Mouse (Mus musculus) skeletal muscle tissue, adult 2 months (tissue): ENCODE measurements around the gene Lmna.

Source experiments
- DNase-seq: peaks from one replicate; pipeline ENCODE4 v3.0.0-alpha.2; 2012; ENCODE audit warnings: low read depth, low spot score

Gene Lmna

DNA sequence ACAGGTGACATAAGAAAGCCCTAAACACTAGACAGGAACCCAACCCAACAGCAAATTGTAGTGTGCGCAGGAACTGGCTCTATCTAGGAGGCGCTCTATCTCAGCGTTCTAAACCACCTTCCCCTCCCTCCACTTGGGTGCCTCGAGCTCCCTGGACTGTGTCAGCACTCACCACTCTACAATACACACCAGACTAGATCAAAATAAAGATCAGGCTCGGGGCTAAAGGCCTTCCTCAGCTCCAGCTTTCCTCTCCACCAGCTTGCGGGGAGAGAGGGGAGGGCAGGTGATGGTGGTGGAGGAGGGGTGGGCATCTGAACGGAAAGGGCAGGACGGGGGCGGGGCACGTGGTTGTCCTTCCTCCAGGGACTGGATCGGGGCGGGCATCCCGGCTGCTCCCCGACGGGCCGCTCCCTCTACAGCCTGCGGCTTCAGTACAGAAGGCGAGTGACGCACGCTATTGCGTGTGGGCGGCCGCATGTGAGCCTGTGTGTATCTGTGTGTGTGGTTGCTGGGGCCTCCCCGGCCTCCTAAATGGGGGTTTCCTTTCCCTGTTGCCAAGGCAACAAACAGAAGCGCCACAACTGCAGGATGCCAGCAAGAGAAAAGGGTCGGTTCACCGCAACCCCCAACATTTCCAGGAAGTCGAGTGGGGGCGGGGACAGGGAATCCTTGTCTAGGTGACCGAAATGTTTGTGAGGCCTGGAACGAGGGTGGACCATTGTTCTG lies at the start of gene Lmna:
Lmna (minus strand) TSS at position 265 of the 729 bp plus-strand sequence.
- peak; percentile 92 for DNase-seq

GRCm38 (mm10) chr3:88556616-88557015 lies 46.9 kb upstream of the Lmna start:
- DNase-seq: no peak

DNA sequence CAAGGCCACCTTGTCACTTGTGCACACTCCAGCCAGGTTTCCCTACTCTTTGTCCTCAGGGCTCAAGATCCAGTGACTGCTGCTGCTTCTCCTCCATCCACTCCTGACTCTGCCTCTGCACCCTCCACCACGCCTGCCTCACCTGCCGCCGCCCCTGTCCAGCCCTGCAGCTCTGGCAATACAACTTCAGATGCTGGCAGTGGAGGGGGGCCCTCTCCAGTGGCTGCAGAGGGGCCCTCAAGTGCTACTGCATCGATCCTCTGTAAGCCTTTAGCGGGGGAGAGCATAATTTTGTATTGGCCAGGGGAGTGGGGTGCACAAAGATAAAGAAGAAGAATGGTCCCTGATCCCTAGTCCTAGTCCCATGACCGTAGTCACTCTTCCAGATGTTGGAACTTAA lies 46.0 kb upstream of the Lmna start:
- DNase-seq: no peak

DNA sequence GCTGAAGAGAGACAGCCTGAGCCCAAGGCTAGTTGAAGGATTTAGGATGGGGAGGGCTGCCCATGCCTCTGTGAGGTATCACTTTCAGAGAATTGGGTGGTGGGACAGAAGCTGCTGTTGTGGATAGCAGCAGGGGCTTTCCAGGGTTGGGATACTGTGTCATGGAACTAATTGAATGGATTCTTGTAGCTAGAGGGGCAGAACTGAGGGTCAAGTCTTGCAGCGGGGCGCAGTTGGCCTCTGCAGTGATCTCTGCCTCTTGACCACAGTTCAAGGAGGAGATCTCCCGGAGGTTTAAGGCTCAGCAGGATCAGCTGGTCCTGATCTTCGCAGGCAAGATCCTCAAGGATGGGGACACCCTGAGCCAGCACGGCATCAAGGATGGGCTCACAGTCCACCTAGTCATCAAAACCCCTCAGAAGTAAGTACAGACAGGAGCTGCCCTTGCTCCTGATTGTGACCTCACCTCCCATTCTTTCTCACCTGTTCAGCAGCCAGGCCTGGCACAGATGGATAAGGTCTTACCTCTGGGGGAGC lies 45.4 kb upstream of the Lmna start:
- no peak for DNase-seq

DNA sequence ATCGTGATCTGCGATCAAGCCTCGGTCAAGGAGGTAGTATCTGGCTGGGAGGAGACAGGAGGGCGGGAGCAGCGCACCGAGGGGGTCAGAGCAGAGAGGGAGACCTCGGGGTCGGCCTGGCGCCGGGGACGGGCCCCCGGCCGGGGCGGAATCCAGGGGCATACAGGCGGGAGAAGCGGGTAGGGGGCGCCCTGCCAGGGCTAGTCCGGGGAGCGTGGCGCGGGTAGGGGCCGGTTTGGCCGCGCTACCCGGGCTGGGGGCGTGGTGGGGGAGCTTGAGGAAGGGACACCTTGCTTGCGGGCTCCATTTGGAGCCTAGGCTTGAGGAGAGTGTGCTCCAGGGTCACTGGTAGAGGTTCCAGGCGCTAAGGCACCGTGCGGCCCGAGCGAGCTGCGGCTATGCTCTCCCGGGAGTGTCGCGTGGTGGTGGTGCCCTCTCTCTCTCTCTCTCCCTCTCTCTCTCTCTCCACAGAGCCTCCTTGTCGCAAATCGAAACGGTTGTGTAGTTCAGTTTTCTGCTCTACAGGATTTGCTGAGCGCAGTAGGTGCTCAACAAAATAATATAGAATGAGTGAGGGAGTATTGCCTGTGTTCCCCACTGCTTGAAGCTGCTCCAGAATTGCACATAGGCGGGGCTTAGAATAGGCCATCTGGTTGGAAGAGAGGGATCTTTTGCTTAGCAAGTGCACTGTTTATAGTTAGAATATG lies 44.3 kb upstream of the Lmna start:
- no peak for DNase-seq

DNA sequence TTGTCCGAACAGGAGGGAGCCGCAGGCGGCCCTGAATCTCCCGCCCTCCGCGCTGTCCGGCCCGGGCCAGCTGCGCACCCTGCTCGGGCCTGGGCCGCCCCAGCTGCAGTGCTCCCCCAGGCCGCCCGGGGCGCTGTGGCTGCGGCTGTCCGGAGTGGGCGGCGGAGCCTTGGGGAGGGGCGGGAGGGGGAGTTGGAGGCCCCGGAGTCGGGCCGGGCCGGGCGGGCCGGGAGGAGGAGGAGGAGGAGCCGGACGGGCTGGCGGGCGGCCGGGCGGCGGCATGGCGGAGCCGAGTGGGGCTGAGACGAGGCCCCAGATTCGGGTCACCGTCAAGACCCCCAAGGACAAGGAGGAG lies 43.7 kb upstream of the Lmna start, which contains the start of gene Ubqln4:
Ubqln4 (plus strand) TSS at position 234 of the 355 bp plus-strand sequence.
- peak; percentile 88 for DNase-seq

DNA sequence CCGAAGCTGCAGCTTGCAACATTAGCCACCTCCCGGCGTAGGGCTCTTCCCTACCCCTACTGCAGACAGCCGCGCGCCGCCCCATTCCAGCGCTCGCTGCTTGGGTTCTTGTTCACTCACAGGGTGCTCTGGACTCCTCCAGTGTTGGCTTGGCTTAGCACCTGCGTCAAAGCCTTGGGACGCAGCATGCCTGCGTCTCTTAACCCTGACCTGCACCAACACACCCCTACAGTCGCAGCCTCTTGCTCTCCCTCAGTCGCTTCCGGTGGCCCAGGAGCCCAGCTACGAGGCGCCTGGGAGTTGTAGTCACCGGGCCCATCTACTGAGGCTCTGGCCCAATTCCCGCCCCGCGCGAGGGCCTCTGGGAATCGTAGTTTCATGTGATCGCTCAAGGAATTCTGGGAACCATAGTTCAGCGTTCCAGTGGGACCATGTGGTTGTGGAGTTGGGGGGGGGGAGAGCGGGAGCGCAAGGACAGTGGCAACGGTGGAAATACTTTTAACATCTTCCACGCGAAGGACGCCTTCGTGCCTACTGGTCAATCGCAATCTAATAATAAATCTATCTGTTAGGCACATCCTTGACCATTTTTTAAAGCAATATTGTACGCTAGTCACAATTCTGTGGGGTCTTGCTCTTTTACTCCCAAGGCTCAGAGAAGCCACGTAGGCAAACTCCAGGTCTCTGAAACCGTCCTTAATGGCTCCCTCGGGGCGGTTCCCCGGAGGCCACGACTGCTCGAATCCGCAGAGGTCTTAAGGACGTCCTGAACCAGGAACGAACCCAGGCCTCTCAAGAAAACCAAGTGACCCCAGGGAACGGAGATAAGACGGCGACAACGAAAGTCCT lies 43.1 kb upstream of the Lmna start, which contains the start of gene Lamtor2:
Lamtor2 (minus strand) TSS at position 399 of the 849 bp plus-strand sequence.
- peak; percentile 97 for DNase-seq

GRCm38 (mm10) chr3:88552082-88552645 lies 42.4 kb upstream of the Lmna start:
- DNase-seq: no peak

DNA sequence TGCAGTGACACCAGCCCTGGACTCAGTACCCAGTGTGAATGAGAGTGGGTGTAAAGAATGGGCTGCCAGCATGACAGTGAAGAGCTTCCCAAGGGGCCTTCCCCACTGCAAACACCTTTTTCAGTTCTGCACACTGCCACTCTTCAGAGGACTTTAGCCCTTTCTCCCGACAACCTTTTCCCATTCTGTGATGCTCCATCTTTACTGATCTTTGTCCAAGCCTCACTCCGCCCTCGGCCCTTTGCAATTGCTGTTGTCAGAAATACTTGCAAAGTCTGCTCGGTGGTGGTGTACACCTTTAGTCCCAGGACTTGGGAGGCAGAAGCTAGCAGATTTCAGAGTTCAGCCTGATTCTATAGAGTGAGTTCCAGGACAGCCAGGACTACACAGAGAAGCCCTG lies 41.8 kb upstream of the Lmna start:
- no peak for DNase-seq

GRCm38 (mm10) chr3:88548180-88548917 lies 38.6 kb upstream of the Lmna start, which contains the start of gene Rab25:
Gene Rab25 (minus strand): TSS chr3:88548300.
- no peak for DNase-seq

GRCm38 (mm10) chr3:88546674-88547418 lies 37.1 kb upstream of the Lmna start:
- DNase-seq: no peak

DNA sequence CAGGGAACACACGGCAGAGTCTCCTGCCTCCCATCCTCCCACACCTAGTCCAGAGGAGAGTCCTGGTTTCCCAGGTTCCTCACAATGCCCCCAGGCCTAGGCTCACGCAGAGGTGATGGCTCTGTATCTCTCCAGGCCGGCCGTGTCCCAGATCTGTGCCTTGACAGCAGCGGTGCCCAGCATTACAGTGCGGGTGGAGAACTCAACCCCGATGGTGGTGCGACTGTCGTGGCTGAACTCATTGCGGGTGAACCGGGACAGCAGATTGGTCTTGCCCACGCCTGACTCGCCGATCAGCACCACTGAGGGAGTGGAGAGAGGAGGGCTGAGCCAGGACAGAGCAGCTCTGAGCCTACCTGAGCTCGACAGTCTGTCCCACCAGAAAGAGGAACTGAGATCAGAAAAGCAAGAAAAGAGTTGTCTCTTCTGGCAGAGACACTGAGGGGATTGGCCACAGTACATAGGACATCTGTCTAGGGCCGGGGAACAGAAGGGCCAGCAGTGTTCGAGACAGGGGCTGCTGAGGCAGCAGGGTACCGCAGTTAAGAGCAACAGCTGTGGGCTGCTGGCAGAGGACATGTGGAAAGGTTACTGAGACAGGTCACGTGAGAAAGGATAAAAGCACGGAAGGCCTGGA lies 35.3 kb upstream of the Lmna start:
- no peak for DNase-seq

DNA sequence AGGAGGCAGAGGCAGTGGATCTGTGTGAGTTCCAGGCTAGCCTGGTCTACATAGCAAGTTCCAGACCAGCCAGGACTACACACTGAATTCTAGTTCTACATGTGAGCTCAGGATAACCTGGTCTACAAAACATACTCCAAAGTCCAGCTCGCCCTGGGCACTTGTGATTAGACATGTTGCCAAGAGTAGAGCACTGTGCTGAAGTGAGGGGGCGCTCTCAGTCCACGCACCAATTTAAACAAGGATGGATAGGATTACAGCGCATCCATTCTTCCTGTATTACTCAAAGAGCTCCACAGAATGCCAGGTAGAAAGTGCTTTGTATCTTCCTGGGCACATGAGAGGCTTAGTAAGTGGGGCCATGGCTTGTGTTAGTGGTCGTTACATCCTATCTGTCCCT lies 34.8 kb upstream of the Lmna start:
- DNase-seq: no peak

- no peak for DNase-seq
Observed at GRCm38 (mm10) chr3:88543651-88544410, 34.1 kb upstream of the Lmna start.

DNA sequence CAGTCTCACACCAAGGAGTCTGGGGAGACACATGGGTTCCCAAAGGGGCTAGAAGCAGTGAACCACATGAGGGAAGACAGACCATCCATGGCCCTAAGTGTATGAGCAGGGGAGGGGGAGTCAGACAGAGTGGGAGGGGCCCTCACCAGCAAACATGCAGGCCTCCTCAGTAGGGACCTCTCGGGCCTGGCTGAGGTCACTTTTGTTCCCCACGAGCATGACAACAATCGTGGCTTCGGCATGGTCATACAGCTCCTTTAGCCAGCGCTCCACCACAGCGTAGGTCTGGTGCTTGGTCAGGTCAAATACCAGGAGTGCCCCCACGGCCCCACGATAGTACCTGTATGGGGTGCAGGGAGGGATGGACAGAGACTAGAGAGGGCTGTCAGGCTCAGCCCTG lies 33.4 kb upstream of the Lmna start:
- no peak for DNase-seq

GRCm38 (mm10) chr3:88542486-88542885 lies 32.7 kb upstream of the Lmna start:
- DNase-seq: no peak

DNA sequence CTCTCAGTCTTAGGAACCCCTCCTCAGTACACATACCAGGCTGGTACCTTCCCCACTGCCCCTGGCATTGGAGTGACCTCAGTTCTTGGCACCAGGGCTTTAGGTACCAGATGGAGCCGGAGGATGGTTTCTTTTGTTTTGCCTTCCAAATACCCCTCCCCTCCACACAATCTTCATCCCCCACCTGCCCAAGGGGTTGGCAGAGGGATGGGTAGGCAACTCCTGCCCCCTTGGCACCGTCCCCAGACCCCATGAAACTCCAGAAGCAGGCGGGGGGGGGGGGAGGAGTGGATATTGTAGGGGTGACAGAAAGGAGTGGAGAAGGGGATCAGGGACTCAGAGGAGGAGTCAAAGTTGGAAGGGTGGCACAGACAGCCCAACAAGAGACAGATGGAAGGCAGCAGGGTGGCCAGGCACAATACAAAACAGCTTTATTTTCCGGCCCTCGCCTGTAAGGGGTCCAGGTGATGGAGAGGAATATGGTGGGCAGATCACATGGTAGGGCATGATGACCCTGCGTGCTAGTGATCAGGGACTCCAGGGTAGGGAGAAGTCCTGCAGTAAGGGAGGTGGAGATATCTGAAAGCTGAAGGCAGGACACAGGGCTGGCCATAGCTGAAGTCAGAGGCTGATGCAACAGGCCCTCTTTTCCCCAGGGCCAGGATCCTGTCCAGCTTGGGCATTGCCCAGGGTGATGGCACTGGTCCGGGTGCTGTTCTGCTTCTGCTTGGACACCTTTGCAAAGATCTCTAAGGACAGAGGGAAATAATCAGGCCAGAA lies 32.1 kb upstream of the Lmna start:
- no peak for DNase-seq

- no peak for DNase-seq
Observed at GRCm38 (mm10) chr3:88540085-88540484, 30.3 kb upstream of the Lmna start.
